Mouse (Mus musculus) kidney, adult 2 months (tissue): ENCODE results near the gene Olfr1193. TPM values are rescaled to one million over a fixed set of nuclear protein-coding genes. Genes with fewer than 3 reads are reported as not detected.
"Not testable (repeated sequence)": the region's sequence is repeated elsewhere in the genome, so short reads cannot be mapped to it uniquely, and the experiment has no call there.

ENCODE experiments used
- DNase-seq: peaks from one replicate; pipeline ENCODE4 v3.0.0; 2021
- H3K27ac ChIP-seq: fragments of 200-500 bp; 2 replicates; pipeline ENCODE4 v1.5.1; 2012; ENCODE audit warnings: low read depth, low read length, control low read depth, inconsistent platforms; ENCODE audit not compliant: insufficient read depth
- H3K27me3 ChIP-seq: fragments of 200-500 bp; replicated peaks from 2 replicates; pipeline ENCODE4 v1.6.1; 2012; ENCODE audit warnings: mild to moderate bottlenecking, moderate library complexity, low read length, inconsistent platforms; ENCODE audit not compliant: control insufficient read depth, insufficient read depth
- H3K36me3 ChIP-seq: fragments of 200-500 bp; 2 replicates; pipeline ENCODE4 v1.6.1; 2012; ENCODE audit warnings: mild to moderate bottlenecking, moderate library complexity, low read length, inconsistent platforms; ENCODE audit not compliant: control insufficient read depth, insufficient read depth
- H3K4me1 ChIP-seq: fragments of 200-500 bp; 2 replicates; pipeline ENCODE4 v1.6.1; 2011; ENCODE audit warnings: low read length; ENCODE audit not compliant: control insufficient read depth, insufficient read depth
- H3K4me3 ChIP-seq: fragments of 200-500 bp; 2 replicates; pipeline ENCODE4 v1.5.1; 2011; ENCODE audit warnings: mild to moderate bottlenecking, low read depth, low read length, control low read depth; ENCODE audit not compliant: insufficient read depth
- CTCF ChIP-seq: fragments of 200-500 bp; conservative IDR thresholded peaks from 2 replicates; pipeline ENCODE4 v1.5.1; 2011; ENCODE audit warnings: low read depth, mild to moderate bottlenecking, control low read depth, low read length, moderate library complexity, mixed read lengths; ENCODE audit not compliant: insufficient read depth, insufficient read length
- POLR2A ChIP-seq: fragments of 200-500 bp; IDR thresholded peaks from one replicate; pipeline ENCODE4 v1.6.1; 2011; ENCODE audit warnings: low read depth, low read length, control low read depth
- WGBS: fragments of 180-500 bp; shearing (Covaris S2); methylation state at CpG from one replicate; pipeline ENCODE4 v1.1.7; 2018; 5-methylcytosine and 5-hydroxymethylcytosine counted together
- polyA plus RNA-seq: library from polyadenylated mRNA; depleted of rRNA; stranded (reverse); fragments of >200 nt; gene quantifications from 2 replicates; pipeline ENCODE4 v1.2.3, GENCODE M21; 2012; rRNA removed

Gene Olfr1193
- polyA plus RNA-seq, result not detected in 2 replicates

DNA sequence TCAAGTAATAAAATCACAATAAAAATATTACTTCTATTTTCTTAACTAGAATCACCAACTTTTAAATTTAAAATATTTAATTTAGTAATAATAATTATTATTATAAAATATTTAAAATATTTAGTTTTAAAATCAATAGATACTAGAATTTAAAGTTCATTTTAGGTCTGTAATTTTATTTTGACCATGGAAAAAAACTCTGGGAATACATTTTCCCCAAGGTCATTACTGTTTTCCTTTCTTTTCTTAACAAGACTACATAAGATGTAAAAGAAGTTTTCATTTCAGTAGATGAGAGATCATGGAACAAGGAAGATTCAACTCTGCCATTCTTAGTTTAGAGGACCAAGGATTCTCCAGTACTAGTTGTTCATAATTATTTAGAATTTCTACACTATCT, at the start of gene Olfr1193:
Gene Olfr1193 (plus strand): TSS at position 301 of the 400 bp plus-strand sequence.
- H3K4me1 ChIP-seq, DNase-seq, H3K27me3 ChIP-seq, H3K36me3 ChIP-seq, H3K27ac ChIP-seq, H3K4me3 ChIP-seq: not testable (repeated sequence)

DNA sequence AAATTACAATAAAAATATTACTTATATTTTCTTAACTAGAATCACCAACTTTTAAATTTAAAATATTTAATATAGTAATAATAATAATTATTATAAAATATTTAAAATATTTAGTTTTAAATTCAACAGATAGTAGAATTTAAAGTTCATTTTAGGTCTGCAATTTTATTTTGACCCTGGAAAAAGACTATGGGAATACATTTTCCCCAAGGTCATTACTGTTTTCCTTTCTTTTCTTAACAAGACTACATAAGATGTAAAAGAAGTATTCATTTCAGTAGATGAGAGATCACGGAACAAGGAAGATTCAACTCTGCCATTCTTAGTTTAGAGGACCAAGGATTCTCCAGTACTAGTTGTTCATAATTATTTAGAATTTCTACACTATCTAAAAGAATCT, 35.2 kb upstream of the Olfr1193 start, which contains the start of gene Olfr1191-ps1:
Gene Olfr1191-ps1 (plus strand): TSS at position 301 of the 400 bp plus-strand sequence.
- H3K27ac ChIP-seq, H3K27me3 ChIP-seq, H3K4me1 ChIP-seq, H3K36me3 ChIP-seq, H3K4me3 ChIP-seq, DNase-seq: not testable (repeated sequence)
- 84% methylated on average over 1 of the region's 1 CpGs for WGBS

DNA sequence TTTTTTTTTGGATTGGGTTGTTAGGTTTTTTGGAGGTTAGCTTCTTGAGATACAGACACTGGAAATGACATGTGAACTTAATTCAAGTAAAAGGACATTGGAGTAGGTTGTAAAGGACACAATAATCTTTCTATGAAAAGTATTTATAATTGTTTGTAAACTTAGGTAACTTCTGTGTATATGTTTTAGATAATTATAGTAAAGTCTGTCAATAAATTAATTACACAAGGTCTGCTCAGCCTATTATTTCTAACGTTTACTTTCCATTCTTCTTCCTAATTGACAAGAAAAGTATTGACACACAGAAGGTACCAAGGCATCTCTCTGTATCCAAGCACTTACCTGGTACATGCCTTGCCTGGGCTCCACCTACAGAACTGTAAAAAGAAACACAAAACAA, 27.2 kb upstream of the Olfr1193 start, which contains the start of gene Olfr1192-ps1:
Gene Olfr1192-ps1 (plus strand): TSS at position 301 of the 400 bp plus-strand sequence.
- WGBS, result 32% methylated on average over 1 of the region's 1 CpGs
- TF ChIP-seq CTCF, result no peak
- no peak for TF ChIP-seq POLR2A
- no peaks in the 10 kb centered on the region for H3K27me3 ChIP-seq

DNA sequence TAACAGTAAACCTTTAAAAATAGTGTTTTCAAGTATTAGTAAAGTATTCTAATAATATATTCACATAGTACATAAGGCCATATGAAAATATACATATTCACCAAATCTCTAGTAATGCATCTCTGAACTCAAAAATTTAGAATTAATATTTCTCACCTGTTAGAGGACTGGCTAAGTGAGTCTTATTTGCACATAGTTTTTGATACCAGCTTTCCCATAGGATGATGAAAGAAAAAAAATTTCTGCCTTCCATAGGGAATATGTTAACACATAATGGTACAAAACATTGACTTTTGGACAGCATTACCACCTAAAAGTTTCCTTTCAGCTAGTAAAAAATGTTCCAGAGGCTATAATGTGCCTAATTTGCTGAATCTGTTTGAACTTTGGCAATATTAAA, 13.7 kb downstream of the Olfr1193 start, which contains the start of gene Olfr1195:
Gene Olfr1195 (minus strand): TSS at position 101 of the 400 bp plus-strand sequence.
- no peak for TF ChIP-seq CTCF
- no peak for TF ChIP-seq POLR2A

More for the DNA sequence above, 27.2 kb upstream of the Olfr1193 start, which contains the start of gene Olfr1192-ps1:
- Histone ChIP-seq H3K27ac (no peak within 1 kb of the TSS), H3K36me3 (no peaks in the 10 kb centered on the region), H3K4me1 (no peaks in the 10 kb centered on the region), H3K4me3 (no peak within 1 kb of the TSS)
- DNase-seq, result no peak

DNA sequence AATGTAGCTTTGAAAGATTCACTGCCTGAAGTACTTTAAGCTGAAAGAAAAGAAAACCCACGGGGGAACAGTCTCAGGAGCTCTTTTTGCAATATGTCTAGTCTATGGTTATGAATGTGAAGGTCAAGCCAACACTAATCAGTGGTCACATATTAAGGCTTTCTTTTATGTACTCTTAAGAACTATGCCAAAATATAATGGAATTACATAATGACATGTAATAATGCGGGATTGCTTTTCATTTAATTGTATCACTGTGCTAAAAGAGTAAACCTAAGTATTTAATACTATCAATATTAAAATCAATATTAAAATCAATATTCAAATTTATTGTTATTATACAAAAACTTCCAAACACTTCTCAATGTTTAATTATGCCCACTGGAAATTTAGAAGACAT, 29.1 kb downstream of the Olfr1193 start, which contains the start of gene Olfr1196:
Gene Olfr1196 (minus strand): TSS at position 101 of the 400 bp plus-strand sequence.
- Histone ChIP-seq H3K4me3 (no peak within 1 kb of the TSS), H3K27me3 (no peaks in the 10 kb centered on the region), H3K4me1 (no peaks in the 10 kb centered on the region), H3K27ac (no peak within 1 kb of the TSS), H3K36me3 (no peaks in the 10 kb centered on the region)
- TF ChIP-seq CTCF, result no peak
- no peak for TF ChIP-seq POLR2A
- 76% methylated on average over 2 of the region's 2 CpGs for WGBS
- DNase-seq, result no peak

More for the DNA sequence above, 13.7 kb downstream of the Olfr1193 start, which contains the start of gene Olfr1195:
- Histone ChIP-seq H3K4me1 (no peaks in the 10 kb centered on the region), H3K27me3 (no peaks in the 10 kb centered on the region), H3K4me3 (no peak within 1 kb of the TSS), H3K36me3 (no peaks in the 10 kb centered on the region), H3K27ac (no peak within 1 kb of the TSS)
- DNase-seq, result no peak

Other genes starting within 250 kb of the Olfr1193 start
- not detected in 2 replicates for gene Olfr1181, start 249.5 kb upstream of the Olfr1193 start, polyA plus RNA-seq
- not detected in 2 replicates for gene Gm13757, start 226.5 kb upstream of the Olfr1193 start, polyA plus RNA-seq
- not detected in 2 replicates for gene Olfr1183, start 220.8 kb upstream of the Olfr1193 start, polyA plus RNA-seq
- gene Olfr1184, start 192.0 kb upstream of the Olfr1193 start, polyA plus RNA-seq, result not detected in 2 replicates
- not detected in 2 replicates for gene Olfr1185-ps1, start 182.3 kb upstream of the Olfr1193 start, polyA plus RNA-seq
- not detected in 2 replicates for gene Olfr1186, start 157.1 kb upstream of the Olfr1193 start, polyA plus RNA-seq
- not detected in 2 replicates for gene Olfr1188, start 118.7 kb upstream of the Olfr1193 start, polyA plus RNA-seq
- gene Olfr1189, start 89.2 kb upstream of the Olfr1193 start, polyA plus RNA-seq, result not detected in 2 replicates
- gene Olfr1191-ps1, start 35.1 kb upstream of the Olfr1193 start, polyA plus RNA-seq, result not detected in 2 replicates
- not detected in 2 replicates for gene Olfr1192-ps1, start 27.1 kb upstream of the Olfr1193 start, polyA plus RNA-seq
- not detected in 2 replicates for gene Olfr1195, start 13.6 kb downstream of the Olfr1193 start, polyA plus RNA-seq
- gene Olfr1196, start 29.0 kb downstream of the Olfr1193 start, polyA plus RNA-seq, result not detected in 2 replicates
- not detected in 2 replicates for gene Olfr1197, start 56.7 kb downstream of the Olfr1193 start, polyA plus RNA-seq
- gene Olfr1198, start 75.7 kb downstream of the Olfr1193 start, polyA plus RNA-seq, result not detected in 2 replicates
- not detected in 2 replicates for gene Olfr1199, start 84.8 kb downstream of the Olfr1193 start, polyA plus RNA-seq
- not detected in 2 replicates for gene Olfr1200, start 94.9 kb downstream of the Olfr1193 start, polyA plus RNA-seq
- gene Olfr1201, start 117.4 kb downstream of the Olfr1193 start, polyA plus RNA-seq, result not detected in 2 replicates
- gene Olfr1202, start 138.9 kb downstream of the Olfr1193 start, polyA plus RNA-seq, result not detected in 2 replicates
- not detected in 2 replicates for gene Olfr1205, start 154.1 kb downstream of the Olfr1193 start, polyA plus RNA-seq
- not detected in 2 replicates for gene Olfr1204, start 173.7 kb downstream of the Olfr1193 start, polyA plus RNA-seq
- gene Olfr1206, start 187.6 kb downstream of the Olfr1193 start, polyA plus RNA-seq, result not detected in 2 replicates
- gene Olfr1208, start 226.7 kb downstream of the Olfr1193 start, polyA plus RNA-seq, result not detected in 2 replicates
- gene Olfr1209, start 239.5 kb downstream of the Olfr1193 start, polyA plus RNA-seq, result not detected in 2 replicates